Mouse (Mus musculus): ENCODE results near the gene Gm17545.

Gene Gm17545

DNA sequence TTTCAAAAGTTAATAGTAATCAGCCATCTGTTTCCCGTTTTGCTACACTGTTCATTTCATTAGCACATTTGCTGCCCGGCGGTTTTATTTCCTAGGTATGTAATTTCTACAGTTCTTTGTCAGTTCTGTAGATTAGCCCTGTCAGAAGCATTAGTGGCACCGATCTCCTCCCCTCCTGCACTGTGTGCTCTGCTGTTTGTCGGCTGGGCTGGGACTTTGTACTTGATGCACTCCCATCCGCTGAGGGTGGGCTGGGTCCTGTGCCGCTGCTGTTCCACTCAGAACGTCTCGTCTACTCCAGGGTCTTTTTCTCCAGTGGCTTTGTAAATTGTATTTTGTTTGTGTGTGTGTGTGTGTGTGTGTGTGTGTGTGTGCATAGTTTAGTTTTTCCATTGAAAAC is 34.9 kb downstream of the Gm17545 start:
- no peak for DNase-seq (ENCODE audit: low spot score in 2 of 2)

GRCm38 (mm10) chr9:22494203-22494807 is 40.2 kb downstream of the Gm17545 start:
- no peak for DNase-seq (ENCODE audit: low spot score in 2 of 2)

DNA sequence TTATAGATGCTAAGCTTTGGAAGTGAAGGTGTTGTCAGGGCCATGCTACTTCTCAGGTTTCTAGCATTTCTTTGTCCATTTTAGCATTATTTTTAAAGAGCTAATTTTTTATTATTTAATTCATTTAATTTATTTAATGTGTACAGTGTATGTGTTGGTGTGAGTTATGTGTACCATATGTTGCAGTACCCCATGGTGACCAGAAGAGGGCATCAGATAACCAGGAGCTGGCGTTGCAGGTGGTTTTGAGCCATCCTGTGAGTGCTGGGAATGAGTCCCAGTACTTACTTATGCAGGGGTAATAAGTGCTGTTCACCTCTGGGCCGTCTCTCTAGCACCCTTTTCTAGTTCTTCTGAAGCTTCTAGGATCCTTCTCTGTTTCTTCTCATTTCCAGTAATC is 41.0 kb downstream of the Gm17545 start:
- DNase-seq (ENCODE audit: low spot score in 2 of 2): no peak

DNA sequence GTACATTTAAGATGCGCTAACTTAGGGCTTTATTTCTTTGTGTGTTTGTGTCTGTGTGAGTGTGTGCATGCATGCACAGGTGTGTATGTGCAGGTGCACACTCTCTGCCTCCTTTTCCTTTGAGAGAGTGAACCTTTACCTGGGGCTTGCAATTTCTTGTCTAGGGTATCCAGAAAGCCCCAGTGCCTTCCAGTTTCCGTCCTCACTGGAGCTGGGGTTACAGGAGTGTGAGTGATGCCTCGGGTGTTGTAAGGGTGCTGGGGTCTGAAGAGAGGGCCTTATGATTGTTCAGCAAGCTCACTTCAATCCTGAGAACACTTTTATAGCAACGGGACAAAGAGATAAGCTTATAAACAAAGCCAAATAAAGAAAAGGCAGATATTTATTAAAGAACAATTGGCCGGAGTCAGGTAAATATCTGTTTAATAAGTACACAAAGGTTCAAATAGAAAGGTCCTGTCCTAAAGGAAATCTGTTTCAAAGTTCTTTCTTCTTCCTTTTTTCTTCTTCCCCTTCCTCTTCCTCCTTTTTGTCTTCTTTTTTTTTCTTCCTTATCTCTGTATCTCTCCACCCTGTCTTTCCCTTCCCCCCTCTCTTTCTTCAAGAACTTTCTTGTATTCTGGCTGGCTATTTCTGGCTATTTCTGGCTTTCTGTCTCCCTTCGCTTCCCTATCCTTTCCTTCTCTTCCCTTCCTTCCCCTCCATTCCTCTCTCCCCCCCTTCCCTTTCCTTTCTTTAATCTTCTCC is 43.1 kb downstream of the Gm17545 start:
- DNase-seq (ENCODE audit: low spot score in 2 of 2): no peak

DNA sequence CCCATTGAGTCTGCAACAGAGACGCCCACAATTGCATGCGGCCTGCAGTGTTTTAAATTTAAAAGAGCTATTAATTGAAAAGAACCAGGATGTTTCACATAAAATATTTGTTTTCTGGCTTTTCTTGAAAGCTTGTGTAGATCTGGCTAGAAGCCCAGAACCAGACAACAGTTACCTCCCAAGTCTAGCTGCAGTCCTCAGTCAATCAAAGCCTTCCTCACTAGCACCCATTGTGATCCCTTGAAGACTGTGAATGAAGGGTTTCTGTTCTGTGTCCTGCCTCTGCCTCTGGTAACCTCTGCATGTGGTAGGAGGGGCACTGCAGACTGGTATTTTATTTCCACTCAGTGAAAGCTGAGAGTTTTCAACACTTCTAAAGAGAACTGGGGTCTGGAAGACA is 48.9 kb downstream of the Gm17545 start:
- no peak for DNase-seq (ENCODE audit: low spot score in 2 of 2)

GRCm38 (mm10) chr9:22503581-22503980 is 49.5 kb downstream of the Gm17545 start:
- no peak for DNase-seq (ENCODE audit: low spot score in 2 of 2)

GRCm38 (mm10) chr9:22505574-22505973 is 51.5 kb downstream of the Gm17545 start:
- DNase-seq (ENCODE audit: low spot score in 2 of 2): no peak
